Mouse (Mus musculus) hindbrain, embryonic 13.5 days (tissue): ENCODE data around the gene Baat. TPM values are rescaled to one million over a fixed set of nuclear protein-coding genes. Genes with fewer than 3 reads are reported as not detected.
"Not testable (repeated sequence)": the region's sequence is repeated elsewhere in the genome, so short reads cannot be mapped to it uniquely, and the experiment has no call there.

Experiments used
- ATAC-seq: fragments of 200-750 bp; cut with Nextera tagmentation; 2 replicates; pipeline ENCODE4 v1.8.0; 2017; ENCODE audit warnings: moderate TSS enrichment; ENCODE audit not compliant: low FRiP score
- H3K27ac ChIP-seq: fragments of 300-500 bp; sonication (generic); 2 replicates; pipeline ENCODE4 v1.5.1; 2015; ENCODE audit warnings: inconsistent platforms, mild to moderate bottlenecking, moderate library complexity
- H3K27me3 ChIP-seq: fragments of 300-500 bp; sonication (generic); 2 replicates; pipeline ENCODE4 v1.6.1; 2015; ENCODE audit warnings: mild to moderate bottlenecking, inconsistent platforms
- H3K36me3 ChIP-seq: fragments of 300-500 bp; sonication (generic); 2 replicates; pipeline ENCODE4 v1.6.1; 2015; ENCODE audit warnings: mild to moderate bottlenecking, inconsistent platforms
- H3K4me1 ChIP-seq: fragments of 300-500 bp; sonication (generic); replicated peaks from 2 replicates; pipeline ENCODE4 v1.6.1; 2015; ENCODE audit warnings: inconsistent platforms
- H3K4me2 ChIP-seq: fragments of 300-500 bp; sonication (generic); 2 replicates; pipeline ENCODE4 v1.6.1; 2015; ENCODE audit warnings: inconsistent platforms, mild to moderate bottlenecking, moderate library complexity
- H3K4me3 ChIP-seq: fragments of 300-500 bp; sonication (generic); 2 replicates; pipeline ENCODE4 v1.5.1; 2015; ENCODE audit warnings: mild to moderate bottlenecking, inconsistent platforms
- H3K9ac ChIP-seq: fragments of 300-500 bp; sonication (generic); 2 replicates; pipeline ENCODE4 v1.6.1; 2015; ENCODE audit warnings: mild to moderate bottlenecking, inconsistent platforms
- H3K9me3 ChIP-seq: fragments of 300-500 bp; sonication (generic); 2 replicates; pipeline ENCODE4 v1.6.1; 2016; ENCODE audit warnings: inconsistent platforms
- WGBS: fragments of 180-500 bp; shearing (Covaris S2); methylation state at CpG from one replicate; pipeline ENCODE4 v1.1.7; 2015; 5-methylcytosine and 5-hydroxymethylcytosine counted together
- polyA plus RNA-seq: library from polyadenylated mRNA; unstranded; fragments of >200 nt; fragmentation: Nextera tagmentation; extraction: Ambion mirVana; gene quantifications from 2 replicates; pipeline ENCODE4 v1.2.1, GENCODE M21; 2015

The Baat gene
- polyA plus RNA-seq, 1 experiment from 2014 or later: not detected

- H3K27ac ChIP-seq, H3K4me3 ChIP-seq, H3K4me2 ChIP-seq, ATAC-seq, H3K9ac ChIP-seq, H3K27me3 ChIP-seq, H3K36me3 ChIP-seq, H3K4me1 ChIP-seq, H3K9me3 ChIP-seq: not testable (repeated sequence)
- WGBS: 16% methylated on average over 2 of the region's 2 CpGs
Measured at GRCm38 (mm10) chr4:49479035-49479434, 27.3 kb downstream of the Baat start.

GRCm38 (mm10) chr4:49478118-49478877 lies 28.1 kb downstream of the Baat start:
- Histone ChIP-seq H3K9ac (no peak overlapping the region), H3K27ac (no peak overlapping the region), H3K9me3 (no peaks in the 10 kb centered on the region), H3K4me1 (peaks cover 6% of the 10 kb centered on the region; the same call in 1 of the 2 replicates), H3K27me3 (0 out of 2 replicates have a peak, but pooled peaks cover 4% of the 10 kb centered on the region), H3K36me3 (no peaks in the 10 kb centered on the region), H3K4me2 (peak overlapping the region; percentile 44), H3K4me3 (peak overlapping the region; percentile 7; the same call in 1 of the 2 replicates)
- 21% methylated on average over 19 of the region's 19 CpGs for WGBS
- ATAC-seq: peak; percentile 66

- no peaks in the 10 kb centered on the region for H3K36me3 ChIP-seq
- peaks cover 6% of the 10 kb centered on the region; the same call in 1 of the 2 replicates for H3K4me1 ChIP-seq
- no peaks in the 10 kb centered on the region for H3K9me3 ChIP-seq
- H3K4me3 ChIP-seq: no peak overlapping the region
- no peak overlapping the region for H3K4me2 ChIP-seq
- no peak overlapping the region for H3K9ac ChIP-seq
- no peak overlapping the region for H3K27ac ChIP-seq
- no peaks in the 10 kb centered on the region for H3K27me3 ChIP-seq
- no peak for ATAC-seq
Measured at GRCm38 (mm10) chr4:49474583-49474982, 31.8 kb downstream of the Baat start.

- Histone ChIP-seq H3K4me3 (no peak within 1 kb of the TSS), H3K27ac (no peak within 1 kb of the TSS), H3K9ac (no peak within 1 kb of the TSS), H3K36me3 (no peaks in the 10 kb centered on the region), H3K4me2 (no peak within 1 kb of the TSS), H3K9me3 (no peaks in the 10 kb centered on the region), H3K4me1 (peaks cover 5% of the 10 kb centered on the region; the same call in 1 of the 2 replicates), H3K27me3 (no peaks in the 10 kb centered on the region)
- 59% methylated on average over 3 of the region's 3 CpGs for WGBS
- ATAC-seq: no peak
Measured at GRCm38 (mm10) chr4:49473435-49474100, 32.8 kb downstream of the Baat start, which contains the start of gene Acnat1. TSS of gene Acnat1 (minus strand) at chr4:49473912.

GRCm38 (mm10) chr4:49469435-49470151 lies 36.8 kb downstream of the Baat start:
- no peak overlapping the region for H3K27ac ChIP-seq
- no peak overlapping the region for H3K4me2 ChIP-seq
- ATAC-seq: no peak
- H3K9me3 ChIP-seq: no peaks in the 10 kb centered on the region
- no peaks in the 10 kb centered on the region for H3K36me3 ChIP-seq
- no peaks in the 10 kb centered on the region for H3K27me3 ChIP-seq
- no peak overlapping the region for H3K4me3 ChIP-seq
- H3K4me1 ChIP-seq: no peaks in the 10 kb centered on the region
- no peak overlapping the region for H3K9ac ChIP-seq
- 88% methylated on average over 3 of the region's 3 CpGs for WGBS

- Histone ChIP-seq H3K4me3 (no peak overlapping the region), H3K4me2 (no peak overlapping the region), H3K27ac (no peak overlapping the region), H3K4me1 (no peaks in the 10 kb centered on the region), H3K36me3 (no peaks in the 10 kb centered on the region), H3K27me3 (no peaks in the 10 kb centered on the region), H3K9me3 (no peaks in the 10 kb centered on the region), H3K9ac (no peak overlapping the region)
- WGBS: 98% methylated on average over 6 of the region's 6 CpGs
- ATAC-seq: no peak
Measured at GRCm38 (mm10) chr4:49467360-49467759, 39.0 kb downstream of the Baat start.

GRCm38 (mm10) chr4:49456171-49456570 lies 50.2 kb downstream of the Baat start:
- Histone ChIP-seq H3K36me3 (no peaks in the 10 kb centered on the region), H3K9me3 (no peaks in the 10 kb centered on the region), H3K4me3 (no peak overlapping the region), H3K9ac (no peak overlapping the region), H3K27ac (no peak overlapping the region), H3K4me2 (no peak overlapping the region), H3K4me1 (no peaks in the 10 kb centered on the region), H3K27me3 (no peaks in the 10 kb centered on the region)
- no peak for ATAC-seq
- 72% methylated on average over 2 of the region's 2 CpGs for WGBS

- Histone ChIP-seq H3K4me3 (no peak overlapping the region), H3K27ac (no peak overlapping the region), H3K4me2 (no peak overlapping the region), H3K36me3 (no peaks in the 10 kb centered on the region), H3K4me1 (no peaks in the 10 kb centered on the region), H3K9me3 (no peaks in the 10 kb centered on the region), H3K9ac (no peak overlapping the region), H3K27me3 (no peaks in the 10 kb centered on the region)
- ATAC-seq: no peak
- 88% methylated on average over 1 of the region's 1 CpGs for WGBS
Measured at GRCm38 (mm10) chr4:49451848-49452551, 54.4 kb downstream of the Baat start.

GRCm38 (mm10) chr4:49451133-49451847 lies 55.1 kb downstream of the Baat start:
- ATAC-seq, H3K4me1 ChIP-seq: not testable (repeated sequence)
- 81% methylated on average over 1 of the region's 1 CpGs for WGBS

More at GRCm38 (mm10) chr4:49451133-49451847, 55.1 kb downstream of the Baat start:
- H3K27me3 ChIP-seq, H3K9ac ChIP-seq, H3K9me3 ChIP-seq, H3K4me2 ChIP-seq, H3K36me3 ChIP-seq, H3K27ac ChIP-seq, H3K4me3 ChIP-seq: not testable (repeated sequence)
